Mouse (Mus musculus) hindlimb bud, embryonic 11.5 days (tissue): ENCODE measurements around the gene Snx10.

Experiments
- DNase-seq: peaks from one replicate; pipeline ENCODE4 v3.0.0-alpha.2; 2012; ENCODE audit warnings: low read depth, low spot score; ENCODE audit errors: extremely low spot score

Gene Snx10

GRCm38 (mm10) chr6:51633663-51634362 is 110.1 kb downstream of the Snx10 start:
- DNase-seq = no peak

GRCm38 (mm10) chr6:51636019-51636568 is 112.4 kb downstream of the Snx10 start:
- DNase-seq = no peak
